Mouse (Mus musculus): Measurements from ENCODE around the gene Opn1sw. TPM values are rescaled to one million over a fixed set of nuclear protein-coding genes. Genes with fewer than 3 reads are reported as not detected.
"Not testable (repeated sequence)": the region's sequence is repeated elsewhere in the genome, so short reads cannot be mapped to it uniquely, and the experiment has no call there.

Opn1sw gene
- total RNA-seq, 2 experiments from 2014 or later: not detected

- intact Hi-C loops (cut with DNase I): loop anchor here (10.0 kb wide), 1 partner anchor 247 kb away; no protein-coding TSS in a partner anchor
- DNase-seq (ENCODE audit: low spot score): no peak
Measured at GRCm38 (mm10) chr6:29397575-29397974, 9.3 kb upstream of the Opn1sw start.

DNA sequence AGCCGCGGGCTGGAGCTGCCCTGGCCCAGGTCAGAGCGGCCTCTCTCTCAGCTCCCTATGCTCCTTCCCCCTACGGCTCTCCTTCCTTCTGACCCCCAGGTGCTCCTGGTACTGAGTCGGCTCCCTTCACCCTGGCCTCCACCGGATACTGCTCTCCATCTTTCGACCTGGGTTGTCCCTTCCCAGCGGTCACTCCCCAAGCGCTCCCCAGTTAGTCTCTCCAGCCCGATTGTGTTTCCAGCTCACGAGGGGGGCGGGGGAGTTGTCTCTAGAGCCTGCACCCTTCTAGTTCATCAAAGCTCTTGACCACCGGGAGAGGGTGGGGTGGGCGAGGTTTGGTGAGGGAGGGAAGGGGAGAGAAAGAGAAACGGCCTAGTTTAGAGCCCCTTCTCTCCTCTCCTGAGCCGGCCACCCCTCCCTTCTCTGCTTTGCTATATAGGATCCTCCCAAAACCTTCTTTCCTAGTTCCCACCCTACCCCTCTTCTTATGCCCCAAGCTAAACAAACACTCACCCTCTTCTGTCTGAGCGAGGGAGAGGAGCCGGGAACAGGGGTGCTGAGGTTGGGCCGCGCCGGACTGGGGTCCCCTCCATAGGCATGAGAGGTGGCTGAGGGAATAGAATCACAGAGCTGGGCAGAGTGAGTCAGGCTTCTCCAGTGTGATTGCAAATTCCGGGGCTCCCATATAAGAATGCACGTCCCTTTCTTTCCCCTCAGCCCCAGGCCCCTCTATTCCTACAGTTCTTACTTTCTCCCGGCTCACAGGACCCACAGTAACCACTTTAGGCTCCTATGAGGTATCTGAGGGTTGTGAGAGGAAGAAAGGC is 8.7 kb upstream of the Opn1sw start:
- intact Hi-C loops (cut with DNase I): loop anchor here (10.0 kb wide), 1 partner anchor 248 kb away; no protein-coding TSS in a partner anchor
- no peak for DNase-seq (ENCODE audit: low spot score)

- DNase-seq (ENCODE audit: low spot score): peak; percentile 71
- intact Hi-C loops (cut with DNase I): loop anchor here (2.0 to 10.0 kb wide), 2 partner anchors 37 to 249 kb away; partner anchors contain the start of gene Flnc
Measured at GRCm38 (mm10) chr6:29395910-29396713, 7.8 kb upstream of the Opn1sw start, which contains the start of gene Ccdc136. Gene Ccdc136 (plus strand): TSS chr6:29396309.

DNA sequence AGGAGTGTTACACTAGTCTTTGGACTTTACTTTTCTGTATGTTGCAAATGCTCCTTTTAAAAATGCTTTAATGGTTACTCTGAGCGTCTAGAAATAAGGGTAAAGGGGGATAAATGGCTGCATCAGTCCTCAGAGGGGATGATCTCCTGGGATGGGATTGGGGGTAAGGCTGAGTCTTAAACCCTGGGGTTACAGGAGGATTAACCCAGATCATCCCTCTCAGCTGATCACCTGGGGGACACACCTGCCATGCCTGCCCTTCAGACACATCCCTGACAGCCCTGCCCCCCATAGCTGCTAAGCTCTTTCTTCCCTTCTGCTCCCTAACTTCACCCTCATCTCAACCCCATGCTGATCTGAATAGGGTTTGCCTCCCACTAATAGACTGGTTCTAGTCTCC is 6.0 kb upstream of the Opn1sw start:
- intact Hi-C loops (cut with DNase I): loop anchor here (2.0 to 10.0 kb wide), 3 partner anchors 39 to 251 kb away; partner anchors contain the start of gene Flnc
- DNase-seq (ENCODE audit: low spot score): no peak

GRCm38 (mm10) chr6:29391802-29392201 is 3.5 kb upstream of the Opn1sw start:
- DNase-seq (ENCODE audit: low spot score): no peak
- intact Hi-C loops (cut with DNase I): loop anchor here (5.0 to 10.0 kb wide), 2 partner anchors 90 to 253 kb away; no protein-coding TSS in a partner anchor

- intact Hi-C loops (cut with DNase I): loop anchor here (5.0 to 10.0 kb wide), 2 partner anchors 91 to 254 kb away; no protein-coding TSS in a partner anchor
- not testable (repeated sequence) for DNase-seq (ENCODE audit: low spot score)
Measured at GRCm38 (mm10) chr6:29391241-29391640, 3.0 kb upstream of the Opn1sw start.

GRCm38 (mm10) chr6:29390500-29390899 is 2.2 kb upstream of the Opn1sw start:
- DNase-seq (ENCODE audit: low spot score): not testable (repeated sequence)
- intact Hi-C loops (cut with DNase I): loop anchor here (5.0 to 10.0 kb wide), 2 partner anchors 92 to 254 kb away; no protein-coding TSS in a partner anchor

- no peak for DNase-seq (ENCODE audit: low spot score)
- intact Hi-C loops (cut with DNase I): no loop called here
Measured at GRCm38 (mm10) chr6:29389425-29389824, 1.2 kb upstream of the Opn1sw start.

- intact Hi-C loops (cut with DNase I): no loop called here
- peak; percentile 86 for DNase-seq (ENCODE audit: low spot score)
Measured at GRCm38 (mm10) chr6:29388606-29389080, 375 bp upstream of the Opn1sw start.

GRCm38 (mm10) chr6:29382442-29382841 is 5.8 kb downstream of the Opn1sw start:
- no peak for DNase-seq (ENCODE audit: low spot score)
- intact Hi-C loops (cut with DNase I): no loop called here

GRCm38 (mm10) chr6:29379954-29380353 is 8.3 kb downstream of the Opn1sw start:
- no peak for DNase-seq (ENCODE audit: low spot score)
- intact Hi-C loops (cut with DNase I): no loop called here

DNA sequence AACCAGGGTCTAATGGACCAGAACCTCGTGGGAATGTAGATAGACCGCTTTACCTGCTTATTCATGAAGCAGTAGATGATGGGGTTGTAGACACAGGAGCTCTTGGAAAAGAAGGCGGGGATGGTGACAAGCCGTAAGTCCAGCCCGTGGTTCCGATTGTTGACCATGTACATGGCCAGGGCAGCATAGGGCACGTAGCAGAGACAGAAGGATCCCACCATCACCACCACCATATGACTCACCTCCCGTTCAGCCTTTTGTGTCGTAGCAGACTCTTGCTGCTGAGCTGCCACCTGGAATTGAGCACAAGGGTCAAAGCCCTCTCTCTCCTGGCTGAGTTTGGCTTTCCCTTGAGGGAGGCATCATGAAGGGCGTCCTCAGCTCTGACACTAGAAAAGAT is 9.6 kb downstream of the Opn1sw start:
- intact Hi-C loops (cut with DNase I): no loop called here
- DNase-seq (ENCODE audit: low spot score): no peak

- DNase-seq (ENCODE audit: low spot score): no peak
- intact Hi-C loops (cut with DNase I): no loop called here
Measured at GRCm38 (mm10) chr6:29377386-29377785, 10.9 kb downstream of the Opn1sw start.

DNA sequence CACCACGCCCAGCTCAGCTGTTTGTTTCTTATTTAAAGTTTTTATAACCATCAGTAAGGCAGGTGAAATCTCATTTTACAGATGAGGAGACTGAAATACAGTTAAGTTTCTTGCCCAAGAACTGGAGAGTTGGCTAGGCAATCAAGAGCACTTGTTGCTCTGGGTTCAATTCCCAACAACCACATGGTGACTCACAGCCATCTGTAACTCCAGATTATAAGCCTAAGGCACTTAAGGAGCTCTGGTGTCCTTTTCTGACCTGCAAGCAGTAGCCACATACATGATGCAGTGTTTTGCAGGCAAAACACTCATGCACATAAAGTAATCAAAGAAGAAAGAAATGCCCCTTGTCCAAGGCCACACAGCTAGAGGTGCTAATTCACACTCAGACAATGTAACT is 23.0 kb downstream of the Opn1sw start:
- no peak for DNase-seq (ENCODE audit: low spot score)
- intact Hi-C loops (cut with DNase I): no loop called here

GRCm38 (mm10) chr6:29363129-29363515 is 25.1 kb downstream of the Opn1sw start:
- intact Hi-C loops (cut with DNase I): loop anchor here (5.0 kb wide), 1 partner anchor 74 kb away; no protein-coding TSS in a partner anchor
- DNase-seq (ENCODE audit: low spot score): no peak

GRCm38 (mm10) chr6:29362246-29363128 is 25.8 kb downstream of the Opn1sw start:
- intact Hi-C loops (cut with DNase I): loop anchor here (5.0 kb wide), 1 partner anchor 75 kb away; no protein-coding TSS in a partner anchor
- no peak for DNase-seq (ENCODE audit: low spot score)

DNA sequence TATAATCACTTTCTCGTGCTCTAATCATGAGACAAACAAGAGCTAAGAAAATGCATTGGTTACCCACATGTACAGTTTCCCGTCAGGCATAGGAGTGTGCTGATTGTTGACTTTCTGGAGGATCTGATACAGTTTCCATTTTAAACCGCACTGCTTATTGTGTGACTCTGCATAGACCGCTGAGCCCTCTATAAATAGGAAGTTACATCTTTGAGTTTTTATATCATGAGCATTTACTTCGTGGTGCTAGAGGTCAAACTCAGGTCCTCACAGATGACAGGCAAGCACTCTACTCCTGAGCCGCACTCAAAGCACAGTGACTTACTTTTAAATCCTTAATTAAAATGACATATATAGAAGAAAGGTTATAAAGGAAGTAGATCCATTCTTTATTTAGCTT is 28.1 kb downstream of the Opn1sw start:
- DNase-seq (ENCODE audit: low spot score): no peak
- intact Hi-C loops (cut with DNase I): loop anchor here (5.0 kb wide), 1 partner anchor 77 kb away; no protein-coding TSS in a partner anchor

DNA sequence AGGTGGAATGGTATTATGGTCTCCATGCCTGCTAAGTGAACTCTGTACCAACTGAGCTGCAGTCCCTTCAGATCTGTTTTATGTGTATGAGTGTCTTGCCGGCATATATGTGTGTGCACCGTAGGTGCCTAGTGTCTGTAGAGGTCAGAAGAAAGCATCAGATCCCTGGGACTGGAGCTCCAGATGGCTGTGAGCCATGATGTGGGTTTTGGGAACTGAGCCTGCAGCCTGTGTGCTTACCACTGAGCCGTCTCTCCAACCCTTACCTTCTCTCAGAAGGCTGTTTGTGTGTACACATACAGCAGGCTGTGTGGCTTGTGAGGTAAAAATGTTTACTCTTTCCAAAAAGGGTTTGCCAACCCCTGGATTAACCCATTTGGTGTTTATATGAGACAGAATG is 28.9 kb downstream of the Opn1sw start:
- intact Hi-C loops (cut with DNase I): no loop called here
- DNase-seq (ENCODE audit: low spot score): no peak

DNA sequence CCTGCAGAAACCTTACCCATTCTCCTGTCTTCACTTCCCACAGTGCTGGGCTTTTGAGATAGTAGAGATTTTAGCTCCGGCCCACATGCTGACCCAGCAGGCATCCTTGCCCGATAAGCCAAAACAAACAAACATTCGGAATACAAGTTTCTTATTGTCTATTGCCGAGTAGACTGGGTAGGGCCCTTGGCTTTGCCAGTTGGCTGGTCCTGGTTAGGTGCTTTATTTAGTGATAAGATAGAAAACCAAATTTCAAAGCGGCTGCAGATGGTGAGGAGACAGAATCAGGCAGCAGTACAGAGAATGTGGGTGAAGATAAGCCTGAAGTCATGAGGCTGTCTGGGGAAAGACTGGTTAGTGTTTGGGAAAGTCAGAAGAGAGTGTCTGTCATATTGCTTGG is 35.5 kb downstream of the Opn1sw start:
- intact Hi-C loops (cut with DNase I): no loop called here
- DNase-seq (ENCODE audit: low spot score): no peak
